Mouse (Mus musculus): ENCODE measurements around the gene Bhlhe23.

- TF ChIP-seq CTCF (IDR thresholded peaks at IDR 0.05; ENCODE audit: low read depth, low read length) (no peak), POLR2A (IDR thresholded peaks at IDR 0.05; ENCODE audit: insufficient read depth, low read length) (no peak)
These were observed 1.5 kb downstream of the Bhlhe23 start for GRCm38 (mm10) chr2:180775223-180775622.
